Mouse (Mus musculus): ENCODE data around the gene Trpc6.

DNA sequence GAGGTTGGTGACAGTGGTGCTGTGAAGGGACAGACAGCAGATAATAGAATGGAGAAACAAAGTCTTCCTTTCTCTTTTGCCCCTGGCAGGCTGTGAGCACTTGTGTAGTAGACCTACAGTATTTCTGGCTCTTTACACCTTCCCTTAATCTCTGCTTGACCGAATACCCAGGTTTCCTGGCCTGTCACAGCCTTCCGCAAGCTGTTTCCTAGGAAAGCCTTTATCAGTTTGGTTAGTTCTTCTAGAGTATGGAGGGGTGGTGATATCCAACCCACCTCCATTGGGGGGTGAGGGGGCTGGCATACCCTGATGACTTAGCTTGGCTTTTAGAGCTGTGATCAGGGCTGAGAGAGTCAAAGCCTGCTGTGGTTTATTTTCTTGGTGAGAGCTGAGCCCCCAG lies 1.3 kb downstream of the Trpc6 start:
- TF ChIP-seq GATA1 (IDR thresholded peaks at IDR 0.05; ENCODE audit: low read depth, low read length) (no peak), TAL1 (IDR thresholded peaks at IDR 0.05; ENCODE audit: low read length) (no peak), USF2 (IDR thresholded peaks at IDR 0.05; ENCODE audit: borderline replicate concordance in 1 of 2, insufficient read depth in 1 of 2, low read depth in 1 of 2, low read length in 2 of 2) (no peak), SIN3A (IDR thresholded peaks at IDR 0.05; ENCODE audit: low read length) (no peak), CHD2 (IDR thresholded peaks at IDR 0.05; ENCODE audit: low read length) (no peak), CTCF (IDR thresholded peaks at IDR 0.05 in 2 of 3, conservative IDR thresholded peaks at IDR 0.05 in 1 of 3; ENCODE audit: control insufficient read depth in 1 of 3, insufficient read depth in 1 of 3, low read depth in 2 of 3, low read length in 3 of 3, poor library complexity in 1 of 3, severe bottlenecking in 1 of 3) (no peak), POLR2A (IDR thresholded peaks at IDR 0.05; ENCODE audit: control insufficient read depth in 1 of 2, insufficient read depth in 1 of 2, low read depth in 1 of 2, low read length in 2 of 2, poor library complexity in 1 of 2) (no peak), MXI1 (IDR thresholded peaks at IDR 0.05; ENCODE audit: low read depth, low read length) (no peak), EP300 (IDR thresholded peaks at IDR 0.05; ENCODE audit: low read depth in 1 of 2, low read length in 2 of 2) (no peak), TBP (IDR thresholded peaks at IDR 0.05; ENCODE audit: low read depth, low read length) (no peak), ZNF384 (IDR thresholded peaks at IDR 0.05; ENCODE audit: low read depth, low read length) (no peak), MEF2A (IDR thresholded peaks at IDR 0.05; ENCODE audit: extremely low read depth, insufficient replicate concordance, low read depth, low read length, poor library complexity, severe bottlenecking) (no peak), MAFK (IDR thresholded peaks at IDR 0.05; ENCODE audit: borderline replicate concordance, low read depth, low read length) (no peak), MYB (IDR thresholded peaks at IDR 0.05; ENCODE audit: low read depth, low read length) (no peak)
